Mouse (Mus musculus) lung, adult 2 months (tissue): ENCODE results near the gene Igsf11.

Experiments used
- CTCF ChIP-seq: fragments of 200-500 bp; IDR thresholded peaks from 2 replicates; pipeline ENCODE4 v1.5.1; 2011; ENCODE audit warnings: mild to moderate bottlenecking, low read length, control low read depth; ENCODE audit not compliant: insufficient read depth
- POLR2A ChIP-seq: fragments of 200-500 bp; IDR thresholded peaks from 2 replicates; pipeline ENCODE4 v1.6.1; 2011; ENCODE audit warnings: low read depth, mild to moderate bottlenecking, control low read depth, low read length, borderline replicate concordance; ENCODE audit errors: extremely low read depth

DNA sequence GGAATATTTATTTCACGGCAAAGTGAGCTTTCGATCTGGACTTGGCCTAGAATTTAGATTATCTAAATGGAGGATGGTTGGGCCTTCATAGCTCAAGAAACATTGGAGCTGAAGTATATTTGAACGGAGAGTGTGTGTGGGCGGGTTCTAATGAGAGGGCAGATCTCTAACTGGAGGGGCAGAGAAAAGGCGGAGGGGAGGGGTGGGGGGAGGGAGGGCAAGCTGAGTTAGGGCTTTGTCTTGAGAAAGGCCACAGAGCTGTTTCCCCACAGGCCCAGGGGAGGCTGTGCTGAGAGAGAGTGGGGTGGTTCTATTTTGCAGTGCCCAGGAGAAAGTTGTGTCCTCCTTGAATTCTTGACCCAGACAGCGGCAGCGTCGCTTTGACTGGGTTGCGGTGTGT is 11.7 kb downstream of the Igsf11 start:
- TF ChIP-seq POLR2A (no peak), CTCF (no peak)
